Mouse (Mus musculus) lung, embryonic 16.5 days (tissue): Measurements from ENCODE around the gene Asb10. TPM values are rescaled to one million over a fixed set of nuclear protein-coding genes. Genes with fewer than 3 reads are reported as not detected.

Source experiments
- ATAC-seq: fragments of 200-750 bp; cut with Nextera tagmentation; 2 replicates; pipeline ENCODE4 v1.8.0; 2017; ENCODE audit warnings: low read depth, mild to moderate bottlenecking, moderate library complexity
- H3K27ac ChIP-seq: fragments of 300-500 bp; sonication (generic); 2 replicates; pipeline ENCODE4 v1.5.1; 2014; ENCODE audit warnings: mild to moderate bottlenecking, control low read depth, low read length
- H3K27me3 ChIP-seq: fragments of 300-500 bp; sonication (generic); 2 replicates; pipeline ENCODE4 v1.6.1; 2014; ENCODE audit warnings: low read depth, low read length, mixed read lengths; ENCODE audit not compliant: control insufficient read depth, insufficient read depth
- H3K36me3 ChIP-seq: fragments of 300-500 bp; sonication (generic); 2 replicates; pipeline ENCODE4 v1.6.1; 2014; ENCODE audit warnings: low read length; ENCODE audit not compliant: control insufficient read depth, insufficient read depth
- H3K4me1 ChIP-seq: fragments of 300-500 bp; sonication (generic); replicated peaks from 2 replicates; pipeline ENCODE4 v1.6.1; 2014; ENCODE audit warnings: low read length, mixed read lengths; ENCODE audit not compliant: control insufficient read depth, insufficient read depth
- H3K4me2 ChIP-seq: fragments of 300-500 bp; sonication (generic); 2 replicates; pipeline ENCODE4 v1.6.1; 2014; ENCODE audit warnings: low read depth, low read length, control low read depth
- H3K4me3 ChIP-seq: fragments of 300-500 bp; sonication (generic); 2 replicates; pipeline ENCODE4 v1.5.1; 2014; ENCODE audit warnings: mild to moderate bottlenecking, low read length, control low read depth
- H3K9ac ChIP-seq: fragments of 300-500 bp; sonication (generic); 2 replicates; pipeline ENCODE4 v1.6.1; 2014; ENCODE audit warnings: low read length, control low read depth
- H3K9me3 ChIP-seq: fragments of 300-500 bp; sonication (generic); 2 replicates; pipeline ENCODE4 v1.6.1; 2016; ENCODE audit warnings: low read length; ENCODE audit not compliant: control insufficient read depth
- WGBS: fragments of 180-500 bp; shearing (Covaris S2); extraction: QIAGEN DNeasy Blood & Tissue Kit; methylation state at CpG from one replicate; pipeline ENCODE4 v1.1.7; 2014; 5-methylcytosine and 5-hydroxymethylcytosine counted together
- polyA plus RNA-seq: library from polyadenylated mRNA; unstranded; fragments of >200 nt; fragmentation: Nextera tagmentation; extraction: Ambion mirVana; gene quantifications from 2 replicates; pipeline ENCODE4 v1.2.1, GENCODE M21; 2015

The Asb10 gene
- polyA plus RNA-seq, 1 experiment from 2014 or later, result 0.13 TPM

- no peak overlapping the region for H3K27ac ChIP-seq
- H3K9ac ChIP-seq, result no peak overlapping the region
- no peaks in the 10 kb centered on the region for H3K9me3 ChIP-seq
- peaks cover 5% of the 10 kb centered on the region for H3K4me1 ChIP-seq
- H3K27me3 ChIP-seq, result no peaks in the 10 kb centered on the region
- peak; percentile 34; the same call in 1 of the 2 replicates for ATAC-seq
- 1% methylated on average over 8 of the region's 8 CpGs for WGBS
- peaks cover 57% of the 10 kb centered on the region for H3K36me3 ChIP-seq
- no peak overlapping the region for H3K4me3 ChIP-seq
- H3K4me2 ChIP-seq, result no peak overlapping the region
These were observed 54.7 kb downstream of the Asb10 start for GRCm38 (mm10) chr5:24486097-24486496.

GRCm38 (mm10) chr5:24484963-24485362 lies 55.8 kb downstream of the Asb10 start:
- Histone ChIP-seq H3K4me2 (no peak overlapping the region), H3K36me3 (peaks cover 58% of the 10 kb centered on the region), H3K4me1 (peaks cover 5% of the 10 kb centered on the region), H3K27me3 (no peaks in the 10 kb centered on the region), H3K27ac (no peak overlapping the region), H3K4me3 (no peak overlapping the region), H3K9ac (no peak overlapping the region), H3K9me3 (no peaks in the 10 kb centered on the region)
- WGBS, result 60% methylated on average over 22 of the region's 22 CpGs
- ATAC-seq, result no peak

- H3K36me3 ChIP-seq, result peaks cover 51% of the 10 kb centered on the region
- no peak overlapping the region for H3K27ac ChIP-seq
- no peaks in the 10 kb centered on the region for H3K27me3 ChIP-seq
- peak overlapping the region; percentile 15; the same call in 1 of the 2 replicates for H3K9ac ChIP-seq
- peak; percentile 51; the same call in 1 of the 2 replicates for ATAC-seq
- H3K4me1 ChIP-seq, result peaks cover 5% of the 10 kb centered on the region
- no peak overlapping the region for H3K4me2 ChIP-seq
- H3K4me3 ChIP-seq, result no peak overlapping the region
- WGBS, result 25% methylated on average over 11 of the region's 11 CpGs
- no peaks in the 10 kb centered on the region for H3K9me3 ChIP-seq
These were observed 57.5 kb downstream of the Asb10 start for GRCm38 (mm10) chr5:24483326-24483725.

Other genes with a start within 250 kb of the Asb10 start
- gene Kcnh2, start 189.4 kb downstream of the Asb10 start, polyA plus RNA-seq, result 5.6 and 6.5 TPM in 2 replicates
- 18.9 and 19.8 TPM in 2 replicates for gene Nos3, start 176.2 kb downstream of the Asb10 start, polyA plus RNA-seq
- gene Atg9b, start 148.8 kb downstream of the Asb10 start, polyA plus RNA-seq, result 0.46 and 0.49 TPM in 2 replicates
- gene Abcb8, start 147.3 kb downstream of the Asb10 start, polyA plus RNA-seq, result 48.0 and 51.4 TPM in 2 replicates
- 0.19 TPM in 1 of 2 replicates, not detected in the other for gene Asic3, start 127.6 kb downstream of the Asb10 start, polyA plus RNA-seq
- gene Cdk5, start 117.4 kb downstream of the Asb10 start, polyA plus RNA-seq, result 43.0 and 45.8 TPM in 2 replicates
- gene Slc4a2, start 117.1 kb downstream of the Asb10 start, polyA plus RNA-seq, result 45.1 and 48.9 TPM in 2 replicates
- 96.6 and 99.2 TPM in 2 replicates for gene Fastk, start 95.7 kb downstream of the Asb10 start, polyA plus RNA-seq
- 18.0 and 19.6 TPM in 2 replicates for gene Tmub1, start 93.1 kb downstream of the Asb10 start, polyA plus RNA-seq
- gene Agap3, start 88.8 kb downstream of the Asb10 start, polyA plus RNA-seq, result 18.6 and 22.1 TPM in 2 replicates
- not detected in 2 replicates for gene Gbx1, start 13.8 kb downstream of the Asb10 start, polyA plus RNA-seq
- gene 4931409K22Rik, start 15.8 kb upstream of the Asb10 start, polyA plus RNA-seq, result 0.14 TPM in 1 of 2 replicates, not detected in the other
- gene Abcf2, start 36.5 kb upstream of the Asb10 start, polyA plus RNA-seq, result 88.9 and 93.4 TPM in 2 replicates
- 19.4 and 20.2 TPM in 2 replicates for gene Chpf2, start 45.8 kb upstream of the Asb10 start, polyA plus RNA-seq
- 21.1 and 22.2 TPM in 2 replicates for gene Smarcd3, start 83.4 kb upstream of the Asb10 start, polyA plus RNA-seq
- 39.0 and 40.0 TPM in 2 replicates for gene Nub1, start 144.6 kb upstream of the Asb10 start, polyA plus RNA-seq
- 30.5 and 31.5 TPM in 2 replicates for gene Wdr86, start 189.7 kb upstream of the Asb10 start, polyA plus RNA-seq
- 3.2 and 3.4 TPM in 2 replicates for gene Crygn, start 217.0 kb upstream of the Asb10 start, polyA plus RNA-seq